Mouse (Mus musculus) adrenal gland, postnatal 36 days (tissue): Measurements from ENCODE around the gene Lrrc56. TPM values are rescaled to one million over a fixed set of nuclear protein-coding genes. Genes with fewer than 3 reads are reported as not detected.

Experiments used
- DNase-seq, 2 experiments: peaks; one replicate each; pipeline ENCODE4 v3.0.0; 2021; ENCODE audit warnings: mixed read lengths in 1 of 2
- total RNA-seq, 2 experiments: library from RNA; stranded (reverse); gene quantifications; 2 replicates each; pipeline ENCODE4 v1.2.3; 2021

Lrrc56 gene
- total RNA-seq, 2 experiments from 2014 or later: 4.7 to 8.8 TPM

GRCm38 (mm10) chr7:141191796-141192685 lies 1.9 kb upstream of the Lrrc56 start:
- no peak for DNase-seq

- DNase-seq: no peak
Observed at GRCm38 (mm10) chr7:141192776-141193347, 1.1 kb upstream of the Lrrc56 start.

GRCm38 (mm10) chr7:141193348-141193856 lies 555 bp upstream of the Lrrc56 start:
- DNase-seq: peak; percentile 50 to 71

GRCm38 (mm10) chr7:141194409-141194808 lies 452 bp downstream of the Lrrc56 start:
- DNase-seq: no peak

GRCm38 (mm10) chr7:141194830-141195229 lies 873 bp downstream of the Lrrc56 start:
- DNase-seq: peak; percentile 92 to 95

- no peak for DNase-seq
Observed at GRCm38 (mm10) chr7:141195754-141196153, 1.8 kb downstream of the Lrrc56 start.

GRCm38 (mm10) chr7:141196619-141197282 lies 2.8 kb downstream of the Lrrc56 start:
- DNase-seq: no peak

- no peak for DNase-seq
Observed at GRCm38 (mm10) chr7:141198121-141198520, 4.2 kb downstream of the Lrrc56 start.

- DNase-seq: no peak
Observed at GRCm38 (mm10) chr7:141204546-141204945, 10.6 kb downstream of the Lrrc56 start.

GRCm38 (mm10) chr7:141205504-141205903 lies 11.5 kb downstream of the Lrrc56 start:
- no peak for DNase-seq

GRCm38 (mm10) chr7:141206182-141206937 lies 12.4 kb downstream of the Lrrc56 start:
- no peak for DNase-seq

GRCm38 (mm10) chr7:141209526-141209925 lies 15.6 kb downstream of the Lrrc56 start:
- no peak for DNase-seq

GRCm38 (mm10) chr7:141210137-141210536 lies 16.2 kb downstream of the Lrrc56 start:
- no peak for DNase-seq

GRCm38 (mm10) chr7:141210606-141211131 lies 16.7 kb downstream of the Lrrc56 start:
- no peak for DNase-seq

- no peak for DNase-seq
Observed at GRCm38 (mm10) chr7:141213133-141213532, 19.2 kb downstream of the Lrrc56 start.

- DNase-seq: no peak
Observed at GRCm38 (mm10) chr7:141213605-141214235, 19.8 kb downstream of the Lrrc56 start, which contains the start of gene Lmntd2. Lmntd2 (minus strand) TSS chr7:141214080.

- DNase-seq: no peak
Observed at GRCm38 (mm10) chr7:141214310-141214709, 20.4 kb downstream of the Lrrc56 start.

- peak; percentile 93 to 95 for DNase-seq
Observed at GRCm38 (mm10) chr7:141215101-141215879, 21.3 kb downstream of the Lrrc56 start, which contains the start of gene Rassf7. Rassf7 (plus strand) TSS chr7:141215860.

GRCm38 (mm10) chr7:141215880-141216733 lies 22.1 kb downstream of the Lrrc56 start:
- DNase-seq: peak; percentile 42 to 66
